ENCODE assay signal across 8 mouse cellular contexts in genomic region chr1:61101679-61102078, GRCm38 (mm10).
DNase-seq lines count a peak whose midpoint lies in the region; ATAC-seq and TF ChIP-seq lines count a peak whose summit lies in the region.

No protein-coding gene starts in this region.

- intact Hi-C loops in gastrocnemius, adult 2 months (cut with DNase I): no loop called here

- H3K4me2 ChIP-seq in liver, embryonic 14.5 days (ENCODE audit: low read depth): no peak overlapping the region
- H3K4me2 ChIP-seq in intestine, embryonic 16.5 days (ENCODE audit: low read depth, low read length): no peak overlapping the region

- TF ChIP-seq EP300 in liver, embryonic 14.5 days (IDR thresholded peaks at IDR 0.05; ENCODE audit: low read depth): no peak

- no peak overlapping the region for H3K9ac ChIP-seq in liver, embryonic 14.5 days (replicated peaks)
- no peak overlapping the region for H3K9ac ChIP-seq in intestine, embryonic 16.5 days (ENCODE audit: low read depth, low read length)

- peak; percentile 56 for TF ChIP-seq CTCF in gastrocnemius, adult 2 months (IDR thresholded peaks at IDR 0.05)
- peak; percentile 40; the same call in 1 of the 2 replicates for TF ChIP-seq CTCF in liver, embryonic 14.5 days (IDR thresholded peaks at IDR 0.05; ENCODE audit: low read depth)

- no peak overlapping the region for H3K4me3 ChIP-seq in gastrocnemius, adult 2 months
- H3K4me3 ChIP-seq in liver, embryonic 14.5 days (ENCODE audit: insufficient read depth in 1 of 2, low read depth in 2 of 2, low read length in 2 of 2): no peak overlapping the region
- no peak overlapping the region for H3K4me3 ChIP-seq in intestine, embryonic 16.5 days (ENCODE audit: low read length)

- no peaks in the 10 kb centered on the region for H3K4me1 ChIP-seq in liver, embryonic 14.5 days (replicated peaks; ENCODE audit: control insufficient read depth in 2 of 2, insufficient read depth in 2 of 2, low read length in 1 of 2)
- H3K4me1 ChIP-seq in intestine, embryonic 16.5 days (ENCODE audit: control insufficient read depth, insufficient read depth, low read length): no peaks in the 10 kb centered on the region

- no peak overlapping the region for H3K27ac ChIP-seq in gastrocnemius, adult 2 months
- H3K27ac ChIP-seq in liver, embryonic 14.5 days: no peak overlapping the region
- H3K27ac ChIP-seq in intestine, embryonic 16.5 days (ENCODE audit: low read length): no peak overlapping the region

- no peak for ATAC-seq in liver, embryonic 14.5 days (ENCODE audit: insufficient read depth)
- no peak for ATAC-seq in intestine, embryonic 16.5 days

- no peaks in the 10 kb centered on the region for H3K36me3 ChIP-seq in liver, embryonic 14.5 days (replicated peaks; ENCODE audit: control insufficient read depth, insufficient read depth, low read depth)
- H3K36me3 ChIP-seq in intestine, embryonic 16.5 days (ENCODE audit: control insufficient read depth, insufficient read depth, low read length): no peaks in the 10 kb centered on the region

- no peaks in the 10 kb centered on the region for H3K9me3 ChIP-seq in liver, embryonic 14.5 days (ENCODE audit: control insufficient read depth, low read length)
- H3K9me3 ChIP-seq in intestine, embryonic 16.5 days (ENCODE audit: control insufficient read depth, low read length): no peaks in the 10 kb centered on the region

- no peaks in the 10 kb centered on the region for H3K27me3 ChIP-seq in liver, embryonic 14.5 days (ENCODE audit: control insufficient read depth, insufficient read depth, low read length)
- H3K27me3 ChIP-seq in intestine, embryonic 16.5 days (replicated peaks; ENCODE audit: control insufficient read depth, insufficient read depth, low read length): no peaks in the 10 kb centered on the region

- WGBS in liver, embryonic 14.5 days (ENCODE audit: insufficient replicate concordance): 28% methylated on average over 4 of the region's 4 CpGs
- 58% methylated on average over 4 of the region's 4 CpGs for WGBS in intestine, embryonic 16.5 days

- no peak for DNase-seq in gastrocnemius, adult 2 months
- no peak for DNase-seq in gastrocnemius, postnatal 25 days
- peak; percentile 25 for DNase-seq in 416B (ENCODE audit: low read depth)
- peak; percentile 21 for DNase-seq in adrenal gland, postnatal 25 days
- DNase-seq in liver, embryonic 14.5 days (ENCODE audit: low read depth in 3 of 3, low spot score in 3 of 3): peak in 1 of 3 experiments; percentile 2
- DNase-seq in thymus, postnatal 4 days: peak; percentile 73
- DNase-seq in ovary, postnatal 14 days (ENCODE audit: low spot score): no peak

Comparison
In these comparisons a context has a peak if more than half of its experiments do, and no peak if none do; other contexts are left out.
1. DNase-seq: peak in 416B (single experiment), adrenal gland, postnatal 25 days (single experiment) and thymus, postnatal 4 days (single experiment); none in gastrocnemius, adult 2 months (single experiment), gastrocnemius, postnatal 25 days (single experiment) and ovary, postnatal 14 days (single experiment).